Mouse (Mus musculus): ENCODE results near the gene Rftn1. TPM values are rescaled to one million over a fixed set of nuclear protein-coding genes. Genes with fewer than 3 reads are reported as not detected.

Gene Rftn1
- polyA plus RNA-seq, 1 experiment: 1.1 TPM

DNA sequence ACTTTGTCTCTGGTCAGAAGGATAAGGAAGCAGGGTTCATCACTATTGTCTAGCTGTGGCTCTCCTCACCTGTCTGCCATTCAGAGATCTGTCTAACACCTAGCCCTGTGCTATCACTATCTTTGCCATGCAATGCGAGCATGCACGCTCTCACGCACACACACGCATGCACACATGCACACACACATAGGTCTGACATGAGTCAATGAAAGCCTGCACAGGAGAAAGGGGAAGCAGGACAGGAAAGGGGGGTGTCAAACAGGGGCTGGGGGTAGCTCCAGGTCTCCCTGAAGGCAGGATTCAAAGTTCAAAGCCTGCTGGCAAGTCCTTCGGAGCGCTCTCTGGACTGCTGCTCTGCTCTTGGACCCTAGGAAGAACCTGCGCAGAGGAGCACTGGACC is 4.9 kb upstream of the Rftn1 start:
- H3K9me3 ChIP-seq (replicated peaks; ENCODE audit: control insufficient read depth, insufficient read depth, low read length, poor library complexity, severe bottlenecking): no peaks in the 10 kb centered on the region
- H3K9ac ChIP-seq (ENCODE audit: low read depth, poor library complexity, severe bottlenecking): no peak overlapping the region
- no peak for TF ChIP-seq EP300 (IDR thresholded peaks at IDR 0.05; ENCODE audit: insufficient read depth, low read depth, low read length)
- TF ChIP-seq POLR2A (IDR thresholded peaks at IDR 0.05; ENCODE audit: insufficient read depth, low read length): no peak
- no peak for TF ChIP-seq CTCF (IDR thresholded peaks at IDR 0.05; ENCODE audit: low read depth, low read length)
- H3K27ac ChIP-seq (ENCODE audit: insufficient read depth, low read length): no peak overlapping the region
- no peaks in the 10 kb centered on the region for H3K36me3 ChIP-seq (ENCODE audit: control insufficient read depth, insufficient read depth, low read length, poor library complexity, severe bottlenecking)
- H3K27me3 ChIP-seq (ENCODE audit: control insufficient read depth, insufficient read depth, low read length, poor library complexity, severe bottlenecking): peaks cover 4% of the 10 kb centered on the region; the same call in 1 of the 2 replicates
- H3K4me3 ChIP-seq (ENCODE audit: low read depth, low read length): no peak overlapping the region
- H3K4me1 ChIP-seq (ENCODE audit: control insufficient read depth, insufficient read depth, low read length): no peaks in the 10 kb centered on the region

DNA sequence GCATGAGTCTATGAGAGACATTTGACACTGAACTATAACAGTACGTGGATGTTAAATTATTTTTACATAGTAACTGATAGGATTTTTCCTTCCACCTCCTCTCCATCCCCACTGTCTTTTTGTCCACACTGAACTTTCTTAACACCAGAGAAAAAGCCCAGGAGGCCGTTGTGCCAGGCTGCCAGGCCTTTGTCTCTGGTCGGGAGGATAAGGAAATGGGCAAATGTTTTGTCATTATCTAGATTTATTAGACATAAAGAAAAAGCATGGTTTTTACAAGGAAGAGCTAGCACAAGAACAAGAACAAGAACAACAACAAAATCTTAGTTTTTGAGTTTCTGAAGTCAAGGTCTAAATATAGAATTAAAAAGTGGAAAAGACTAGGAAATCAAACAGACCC is 4.1 kb upstream of the Rftn1 start:
- H3K27ac ChIP-seq (ENCODE audit: insufficient read depth, low read length): no peak overlapping the region
- H3K4me1 ChIP-seq (ENCODE audit: control insufficient read depth, insufficient read depth, low read length): no peaks in the 10 kb centered on the region
- TF ChIP-seq EP300 (IDR thresholded peaks at IDR 0.05; ENCODE audit: insufficient read depth, low read depth, low read length) (no peak), POLR2A (IDR thresholded peaks at IDR 0.05; ENCODE audit: insufficient read depth, low read length) (no peak), CTCF (IDR thresholded peaks at IDR 0.05; ENCODE audit: low read depth, low read length) (no peak)
- peaks cover 10% of the 10 kb centered on the region for H3K27me3 ChIP-seq (ENCODE audit: control insufficient read depth, insufficient read depth, low read length, poor library complexity, severe bottlenecking)
- H3K9ac ChIP-seq (ENCODE audit: low read depth, poor library complexity, severe bottlenecking): no peak overlapping the region
- no peak overlapping the region for H3K4me3 ChIP-seq (ENCODE audit: low read depth, low read length)
- H3K9me3 ChIP-seq (replicated peaks; ENCODE audit: control insufficient read depth, insufficient read depth, low read length, poor library complexity, severe bottlenecking): no peaks in the 10 kb centered on the region
- no peaks in the 10 kb centered on the region for H3K36me3 ChIP-seq (ENCODE audit: control insufficient read depth, insufficient read depth, low read length, poor library complexity, severe bottlenecking)

DNA sequence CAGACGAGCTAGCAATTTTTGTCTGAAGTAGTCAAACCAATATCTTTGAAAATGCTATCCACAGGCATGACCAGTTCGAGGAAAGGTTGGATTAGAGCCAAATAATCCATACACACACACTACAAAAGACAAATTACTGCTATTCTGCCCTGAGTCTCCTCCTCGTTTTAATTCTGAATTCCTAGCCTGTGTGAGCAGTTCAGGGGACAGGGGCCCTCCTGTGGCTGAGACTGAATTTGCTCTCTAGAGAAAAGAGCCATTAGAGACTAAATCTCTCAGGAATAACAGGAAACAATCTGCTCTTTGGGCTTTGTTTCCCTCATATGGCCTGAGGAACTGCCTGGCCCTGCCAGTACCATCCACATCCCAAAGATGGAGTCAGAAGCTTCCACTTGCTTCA is 3.2 kb upstream of the Rftn1 start:
- Histone ChIP-seq H3K9me3 (replicated peaks; ENCODE audit: control insufficient read depth, insufficient read depth, low read length, poor library complexity, severe bottlenecking) (no peaks in the 10 kb centered on the region), H3K36me3 (ENCODE audit: control insufficient read depth, insufficient read depth, low read length, poor library complexity, severe bottlenecking) (no peaks in the 10 kb centered on the region), H3K4me1 (ENCODE audit: control insufficient read depth, insufficient read depth, low read length) (no peaks in the 10 kb centered on the region), H3K4me3 (ENCODE audit: low read depth, low read length) (no peak overlapping the region), H3K27me3 (ENCODE audit: control insufficient read depth, insufficient read depth, low read length, poor library complexity, severe bottlenecking) (peaks cover 10% of the 10 kb centered on the region), H3K9ac (ENCODE audit: low read depth, poor library complexity, severe bottlenecking) (no peak overlapping the region), H3K27ac (ENCODE audit: insufficient read depth, low read length) (no peak overlapping the region)
- TF ChIP-seq EP300 (IDR thresholded peaks at IDR 0.05; ENCODE audit: insufficient read depth, low read depth, low read length): no peak
- TF ChIP-seq POLR2A (IDR thresholded peaks at IDR 0.05; ENCODE audit: insufficient read depth, low read length): no peak
- no peak for TF ChIP-seq CTCF (IDR thresholded peaks at IDR 0.05; ENCODE audit: low read depth, low read length)

- no peak for TF ChIP-seq EP300 (IDR thresholded peaks at IDR 0.05; ENCODE audit: insufficient read depth, low read depth, low read length)
- no peak for TF ChIP-seq POLR2A (IDR thresholded peaks at IDR 0.05; ENCODE audit: insufficient read depth, low read length)
- no peak for TF ChIP-seq CTCF (IDR thresholded peaks at IDR 0.05; ENCODE audit: low read depth, low read length)
- H3K9me3 ChIP-seq (replicated peaks; ENCODE audit: control insufficient read depth, insufficient read depth, low read length, poor library complexity, severe bottlenecking): no peaks in the 10 kb centered on the region
- no peaks in the 10 kb centered on the region for H3K4me1 ChIP-seq (ENCODE audit: control insufficient read depth, insufficient read depth, low read length)
- H3K4me3 ChIP-seq (ENCODE audit: low read depth, low read length): no peak overlapping the region
- H3K36me3 ChIP-seq (ENCODE audit: control insufficient read depth, insufficient read depth, low read length, poor library complexity, severe bottlenecking): no peaks in the 10 kb centered on the region
- H3K27ac ChIP-seq (ENCODE audit: insufficient read depth, low read length): no peak overlapping the region
- H3K9ac ChIP-seq (ENCODE audit: low read depth, poor library complexity, severe bottlenecking): no peak overlapping the region
- H3K27me3 ChIP-seq (ENCODE audit: control insufficient read depth, insufficient read depth, low read length, poor library complexity, severe bottlenecking): peaks cover 10% of the 10 kb centered on the region
Observed at GRCm38 (mm10) chr17:50192376-50192940, 2.0 kb upstream of the Rftn1 start.

DNA sequence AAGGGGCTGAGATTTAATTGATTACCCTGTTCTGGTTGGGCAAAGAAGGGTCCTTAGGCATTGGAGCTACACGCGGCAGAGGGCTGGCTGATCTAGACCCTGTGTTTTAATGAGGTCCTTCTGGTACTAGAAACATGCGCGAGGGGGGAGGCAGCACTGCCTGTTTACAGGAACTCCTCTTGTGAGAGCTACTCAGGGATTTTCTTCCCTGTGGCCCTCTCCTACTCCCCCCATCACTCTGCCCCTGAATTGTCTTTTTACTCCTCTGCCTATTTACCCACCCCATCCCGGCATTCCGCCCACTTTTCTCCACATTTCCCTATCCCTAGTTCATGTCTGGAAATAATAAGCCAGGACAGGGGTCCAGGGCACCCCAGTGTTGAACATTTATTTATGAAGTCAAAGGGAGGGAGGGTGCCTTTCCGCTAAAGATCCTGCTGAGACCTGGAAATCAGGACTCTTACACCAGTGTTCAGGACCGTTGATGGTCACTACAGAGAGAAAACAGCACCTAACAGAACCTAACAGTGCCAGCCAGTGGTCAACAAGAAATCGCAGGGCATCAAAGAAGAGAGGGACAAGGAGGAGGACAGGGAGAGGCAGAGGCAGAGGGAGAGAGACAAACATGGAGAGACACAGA is 964 bp upstream of the Rftn1 start:
- Histone ChIP-seq H3K36me3 (ENCODE audit: control insufficient read depth, insufficient read depth, low read length, poor library complexity, severe bottlenecking) (no peaks in the 10 kb centered on the region), H3K9me3 (replicated peaks; ENCODE audit: control insufficient read depth, insufficient read depth, low read length, poor library complexity, severe bottlenecking) (no peaks in the 10 kb centered on the region), H3K4me1 (ENCODE audit: control insufficient read depth, insufficient read depth, low read length) (no peaks in the 10 kb centered on the region), H3K4me3 (ENCODE audit: low read depth, low read length) (no peak overlapping the region), H3K27me3 (ENCODE audit: control insufficient read depth, insufficient read depth, low read length, poor library complexity, severe bottlenecking) (peaks cover 10% of the 10 kb centered on the region), H3K9ac (ENCODE audit: low read depth, poor library complexity, severe bottlenecking) (no peak overlapping the region), H3K27ac (ENCODE audit: insufficient read depth, low read length) (no peak overlapping the region)
- no peak for TF ChIP-seq CTCF (IDR thresholded peaks at IDR 0.05; ENCODE audit: low read depth, low read length)
- no peak for TF ChIP-seq EP300 (IDR thresholded peaks at IDR 0.05; ENCODE audit: insufficient read depth, low read depth, low read length)
- no peak for TF ChIP-seq POLR2A (IDR thresholded peaks at IDR 0.05; ENCODE audit: insufficient read depth, low read length)

DNA sequence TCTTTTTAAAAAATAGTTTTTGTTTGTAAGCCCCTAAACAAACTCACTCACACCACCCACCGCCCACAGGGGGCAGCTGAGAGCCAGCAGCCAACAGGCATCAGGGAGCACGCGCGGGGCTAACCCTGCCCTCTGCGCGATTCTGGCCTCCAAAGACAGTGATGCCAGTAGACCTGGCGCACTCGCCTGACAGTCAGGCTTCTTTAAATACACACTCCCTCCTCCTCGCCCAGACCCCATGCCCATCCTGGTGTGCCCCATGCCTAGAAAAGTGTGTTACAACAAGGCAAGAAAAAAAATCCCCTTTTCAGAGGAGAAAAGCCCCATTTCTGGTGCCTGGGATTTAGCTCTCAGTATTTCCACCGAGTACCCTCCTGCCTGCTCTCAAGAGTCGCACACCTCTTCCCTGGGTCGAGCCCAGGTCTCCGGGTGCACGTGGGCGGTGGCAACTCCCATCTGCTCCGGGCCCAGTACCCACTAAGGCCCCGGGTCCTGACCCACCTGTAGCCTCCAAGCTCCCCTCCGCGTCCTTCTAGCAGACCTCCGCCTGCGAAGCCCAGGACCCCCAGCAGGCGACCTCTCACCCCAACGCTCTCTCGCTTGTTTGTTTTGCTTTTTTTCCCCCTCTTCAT is 977 bp downstream of the Rftn1 start:
- Histone ChIP-seq H3K27me3 (ENCODE audit: control insufficient read depth, insufficient read depth, low read length, poor library complexity, severe bottlenecking) (peaks cover 10% of the 10 kb centered on the region), H3K27ac (ENCODE audit: insufficient read depth, low read length) (no peak overlapping the region)

More for the DNA sequence above, 977 bp downstream of the Rftn1 start:
- TF ChIP-seq CTCF (IDR thresholded peaks at IDR 0.05; ENCODE audit: low read depth, low read length): peak; percentile 40
- TF ChIP-seq EP300 (IDR thresholded peaks at IDR 0.05; ENCODE audit: insufficient read depth, low read depth, low read length): no peak
- Histone ChIP-seq H3K4me1 (ENCODE audit: control insufficient read depth, insufficient read depth, low read length) (no peaks in the 10 kb centered on the region), H3K36me3 (ENCODE audit: control insufficient read depth, insufficient read depth, low read length, poor library complexity, severe bottlenecking) (no peaks in the 10 kb centered on the region), H3K4me3 (ENCODE audit: low read depth, low read length) (peak overlapping the region; percentile 60), H3K9ac (ENCODE audit: low read depth, poor library complexity, severe bottlenecking) (peak overlapping the region; percentile 69), H3K9me3 (replicated peaks; ENCODE audit: control insufficient read depth, insufficient read depth, low read length, poor library complexity, severe bottlenecking) (no peaks in the 10 kb centered on the region)
